Mouse (Mus musculus) mouse embryonic stem cell (cell line): ENCODE data around the gene Aurkb.

Source experiments
- in situ Hi-C, 2 experiments: fragments of 300-500 bp; cut with MboI; formaldehyde crosslinking; loops; 1 replicate in 1 of 2; 3 replicates in 1 of 2; pipeline ENCODE4 v1.14.3; 2019 to 2020; ENCODE audit warnings: low sequenced_read_pairs in 2 of 2, low pct_unique_long_range_greater_than_20kb in 1 of 2, mixed read lengths in 1 of 2; ENCODE audit not compliant: unreplicated experiment in 1 of 2

The Aurkb gene

DNA sequence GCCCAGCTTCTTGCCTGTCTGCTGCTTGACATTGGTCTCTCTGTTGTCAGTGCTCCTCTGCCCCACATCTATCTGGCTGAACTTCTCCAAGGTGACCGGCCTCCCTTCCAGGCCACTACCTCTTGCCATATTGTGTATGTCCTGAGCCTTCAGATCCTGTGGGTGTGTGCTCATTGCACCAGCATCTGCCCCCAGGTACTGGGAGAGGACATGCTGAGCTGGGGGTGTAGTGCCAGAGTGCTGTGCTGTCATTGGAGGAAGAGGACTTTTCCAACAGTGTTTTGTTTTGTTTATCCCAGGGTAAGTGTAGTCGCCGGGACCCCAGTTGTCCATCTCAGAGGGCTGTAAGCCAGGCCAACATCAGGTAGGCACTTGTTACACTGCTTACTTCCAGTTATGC lies 10.9 kb upstream of the Aurkb start:
- in situ Hi-C loops: no loop called here

DNA sequence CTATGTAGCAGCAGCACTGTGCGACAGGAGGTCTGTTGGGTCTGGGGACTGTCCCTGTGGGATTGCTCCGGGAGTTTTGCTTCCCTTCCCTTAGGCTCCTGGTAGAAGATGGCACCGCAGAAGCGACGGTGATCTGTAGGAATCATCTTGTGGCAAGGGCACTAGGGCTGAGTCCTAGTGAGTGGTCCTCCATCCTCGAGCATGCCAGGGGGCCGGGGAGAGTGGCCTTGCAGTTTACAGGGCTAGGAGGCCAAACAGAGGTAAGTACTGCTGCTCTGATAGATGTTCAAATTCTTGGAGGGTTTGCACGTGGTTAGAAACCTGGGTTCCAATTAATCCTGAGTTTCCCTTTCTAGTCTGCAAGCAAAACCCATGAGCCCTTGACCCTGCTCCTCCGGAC lies 10.0 kb upstream of the Aurkb start:
- in situ Hi-C loops: no loop called here

DNA sequence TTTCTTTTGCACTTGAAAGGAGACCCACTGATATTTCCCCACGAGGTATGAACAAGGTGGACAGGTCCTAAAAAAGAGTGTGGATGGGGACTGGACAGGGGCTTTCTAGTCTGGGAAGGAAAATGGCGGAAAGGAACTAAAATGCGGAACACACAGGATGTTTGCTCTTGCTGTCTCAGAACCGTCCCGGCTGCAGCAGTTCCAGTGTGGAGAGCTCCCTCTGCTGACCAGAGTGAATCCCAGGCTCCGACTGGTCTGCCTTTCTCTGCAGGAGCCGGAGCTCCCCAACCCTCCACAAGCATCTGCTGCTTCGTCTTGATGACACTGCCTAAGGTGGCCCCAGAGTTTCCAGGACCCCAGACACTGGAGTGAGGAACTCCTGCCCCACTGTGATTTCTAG lies 9.6 kb upstream of the Aurkb start:
- in situ Hi-C loops: no loop called here

DNA sequence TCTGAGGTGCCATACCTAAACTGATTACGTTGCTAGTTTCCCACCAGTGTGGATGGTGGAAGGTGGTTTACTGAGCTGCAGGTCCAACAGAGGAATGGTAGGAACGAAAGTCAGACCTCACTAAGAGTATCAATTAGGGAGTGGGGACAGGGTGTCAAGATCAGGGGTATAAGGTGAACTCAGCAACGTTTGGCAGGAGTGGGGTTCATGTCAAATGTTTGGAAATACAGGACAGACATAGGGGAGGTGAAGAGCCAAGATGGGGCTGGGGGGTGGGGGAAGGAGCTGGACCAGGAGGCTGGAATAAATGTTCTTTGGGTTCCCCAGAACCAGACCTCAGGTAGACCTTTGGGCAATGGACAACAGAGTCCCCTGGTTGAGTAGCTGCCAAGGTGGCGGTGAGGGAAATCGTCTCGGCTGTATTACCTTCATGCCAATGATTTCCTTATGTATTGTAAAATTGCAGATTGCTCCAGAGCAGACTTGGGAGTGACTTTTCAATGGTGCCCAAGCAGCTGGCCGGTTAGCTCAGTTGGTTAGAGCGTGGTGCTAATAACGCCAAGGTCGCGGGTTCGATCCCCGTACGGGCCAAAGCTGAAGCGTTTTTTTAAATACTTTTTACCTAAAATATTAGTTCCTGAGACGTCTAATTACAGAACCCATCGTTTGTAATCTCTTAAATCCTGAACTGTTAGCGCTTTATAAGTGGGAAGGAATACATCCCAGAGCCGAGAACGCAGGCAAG lies 8.8 kb upstream of the Aurkb start:
- in situ Hi-C loops: no loop called here

DNA sequence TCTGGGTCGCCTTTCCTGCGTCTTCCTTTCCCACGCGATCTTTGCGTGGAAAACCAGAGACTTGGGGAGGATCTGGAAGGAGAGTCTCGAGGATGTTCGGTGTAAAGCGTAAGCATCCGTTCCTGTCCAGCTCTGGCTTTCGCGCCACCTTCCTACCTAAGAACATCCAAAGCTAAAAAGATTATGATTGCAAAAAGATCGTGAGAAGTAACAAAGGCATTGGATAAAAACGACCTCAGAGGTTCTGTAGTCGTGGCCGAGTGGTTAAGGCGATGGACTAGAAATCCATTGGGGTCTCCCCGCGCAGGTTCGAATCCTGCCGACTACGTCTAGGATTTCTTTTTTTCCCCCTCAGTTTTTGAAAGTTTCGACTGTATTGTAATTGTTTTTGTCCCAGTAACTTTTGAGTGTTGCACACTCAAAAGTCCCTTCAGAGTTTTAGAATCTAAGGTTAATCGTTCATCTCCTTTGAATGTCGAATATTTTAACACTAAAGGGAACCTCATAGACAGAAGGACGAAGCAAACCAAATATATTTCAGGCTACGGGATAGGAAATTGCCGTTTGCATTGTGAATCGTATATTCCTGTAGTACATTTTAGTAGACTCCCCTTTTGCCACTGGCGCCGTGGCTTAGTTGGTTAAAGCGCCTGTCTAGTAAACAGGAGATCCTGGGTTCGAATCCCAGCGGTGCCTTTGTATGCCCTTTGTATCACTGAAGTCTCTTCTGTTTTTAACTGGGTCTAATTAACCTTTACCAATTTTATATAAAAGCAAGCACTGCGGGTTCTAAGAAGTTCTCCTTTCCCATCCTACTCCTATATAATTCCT lies 8.0 kb upstream of the Aurkb start:
- in situ Hi-C loops: no loop called here

DNA sequence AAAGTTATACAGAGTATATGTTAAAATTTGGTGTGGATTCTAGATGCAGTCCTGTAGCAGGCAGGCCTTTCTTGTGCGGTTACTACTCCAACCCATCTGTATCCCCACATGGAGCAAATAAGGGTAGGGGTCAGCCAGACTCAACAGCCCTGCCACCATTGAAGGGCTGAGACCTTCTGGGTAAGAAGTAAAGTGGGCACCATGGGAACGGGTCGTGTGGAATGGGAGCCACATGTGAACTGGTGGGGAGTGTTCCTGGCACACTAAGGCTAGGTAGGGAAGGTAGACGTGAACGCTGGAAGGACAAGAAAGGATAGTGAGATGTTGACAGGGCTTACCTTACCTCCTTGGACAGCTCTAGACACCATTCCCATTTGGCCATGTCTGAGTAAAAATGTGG lies 7.3 kb upstream of the Aurkb start:
- in situ Hi-C loops: no loop called here

DNA sequence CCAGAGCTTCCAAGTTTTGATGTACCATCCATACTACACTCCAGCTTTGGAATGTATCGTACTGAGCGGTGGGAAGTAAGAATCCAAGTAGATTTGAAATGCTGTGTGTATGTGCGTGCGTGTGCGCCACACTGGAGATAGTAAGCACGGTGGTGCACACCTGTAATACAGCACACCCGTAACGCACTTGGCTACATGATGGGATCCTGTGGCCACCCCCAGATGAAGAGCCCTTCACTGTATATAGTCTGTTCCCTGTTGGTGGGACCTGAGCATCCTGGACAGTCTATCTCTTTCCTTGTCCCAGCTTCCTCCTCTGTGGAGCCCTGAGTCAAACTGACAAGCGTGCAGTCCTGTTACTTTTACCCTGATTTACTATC lies 938 bp downstream of the Aurkb start:
- in situ Hi-C loops: no loop called here

DNA sequence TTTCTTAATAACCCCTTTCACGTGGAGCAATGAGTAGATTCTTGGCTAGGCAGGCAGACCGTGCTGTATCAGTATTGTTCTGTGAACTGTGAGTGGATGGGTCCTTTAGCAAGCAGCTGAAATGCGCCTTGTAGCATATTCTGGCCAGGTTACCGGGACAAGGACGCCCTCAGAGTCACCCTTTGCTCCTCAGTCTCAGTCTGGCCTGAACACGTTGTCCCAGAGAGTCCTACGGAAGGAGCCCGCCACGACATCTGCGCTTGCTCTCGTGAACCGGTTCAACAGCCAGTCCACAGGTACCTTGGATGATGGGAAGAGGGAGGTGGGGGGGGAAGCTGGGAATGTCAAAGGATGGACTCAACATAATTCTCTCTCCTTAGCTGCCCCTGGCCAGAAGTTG lies 2.1 kb downstream of the Aurkb start:
- in situ Hi-C loops: no loop called here

DNA sequence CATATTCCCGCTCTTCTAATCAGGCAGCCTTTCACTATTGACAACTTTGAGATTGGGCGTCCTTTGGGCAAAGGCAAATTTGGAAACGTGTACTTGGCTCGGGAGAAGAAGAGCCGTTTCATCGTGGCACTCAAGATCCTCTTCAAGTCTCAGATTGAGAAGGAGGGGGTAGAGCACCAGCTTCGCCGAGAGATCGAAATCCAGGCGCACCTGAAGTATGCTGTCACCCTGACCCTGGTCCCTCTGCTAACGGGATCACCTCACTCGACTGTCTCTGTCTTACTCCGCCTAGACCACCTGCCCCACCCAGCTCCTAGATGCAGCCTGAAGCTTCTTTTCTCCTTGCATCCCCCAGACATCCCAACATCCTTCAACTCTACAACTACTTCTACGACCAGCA lies 2.7 kb downstream of the Aurkb start:
- in situ Hi-C loops: no loop called here

DNA sequence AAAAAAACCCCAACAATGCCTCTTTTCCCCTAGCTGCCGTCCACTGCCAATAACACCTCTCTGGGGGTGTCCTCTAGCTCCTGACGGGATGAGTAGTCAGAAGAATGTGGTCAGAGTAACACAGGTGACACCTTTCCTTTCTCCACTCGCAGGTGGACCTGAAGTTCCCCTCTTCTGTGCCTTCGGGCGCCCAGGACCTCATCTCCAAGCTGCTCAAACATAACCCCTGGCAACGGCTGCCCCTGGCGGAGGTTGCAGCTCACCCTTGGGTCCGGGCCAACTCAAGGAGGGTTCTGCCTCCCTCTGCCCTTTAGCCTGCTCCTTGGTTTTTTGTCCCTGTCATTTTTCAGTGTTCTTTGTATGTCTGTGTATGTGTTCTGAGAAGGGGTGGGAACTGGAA lies 5.3 kb downstream of the Aurkb start:
- in situ Hi-C loops: no loop called here

DNA sequence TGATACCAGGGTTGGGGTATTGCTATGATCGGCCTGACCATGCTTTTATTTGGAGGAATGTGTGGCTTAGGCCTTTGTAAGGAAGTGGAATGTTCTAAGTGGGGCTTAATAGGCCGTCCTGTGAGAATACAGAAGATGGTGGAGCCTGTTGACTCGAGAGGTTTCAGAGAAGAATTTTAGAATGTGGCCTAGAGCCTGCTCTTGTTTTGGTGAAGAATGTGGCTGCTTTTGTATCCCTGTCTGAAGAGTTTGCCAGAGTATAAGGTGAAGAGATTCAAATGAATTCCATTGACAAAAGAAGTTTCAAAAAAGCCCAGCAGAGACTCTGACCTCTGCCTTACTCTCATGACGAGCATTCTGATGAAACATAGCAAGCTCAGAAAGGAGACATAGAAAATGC lies 6.3 kb downstream of the Aurkb start:
- in situ Hi-C loops: no loop called here

DNA sequence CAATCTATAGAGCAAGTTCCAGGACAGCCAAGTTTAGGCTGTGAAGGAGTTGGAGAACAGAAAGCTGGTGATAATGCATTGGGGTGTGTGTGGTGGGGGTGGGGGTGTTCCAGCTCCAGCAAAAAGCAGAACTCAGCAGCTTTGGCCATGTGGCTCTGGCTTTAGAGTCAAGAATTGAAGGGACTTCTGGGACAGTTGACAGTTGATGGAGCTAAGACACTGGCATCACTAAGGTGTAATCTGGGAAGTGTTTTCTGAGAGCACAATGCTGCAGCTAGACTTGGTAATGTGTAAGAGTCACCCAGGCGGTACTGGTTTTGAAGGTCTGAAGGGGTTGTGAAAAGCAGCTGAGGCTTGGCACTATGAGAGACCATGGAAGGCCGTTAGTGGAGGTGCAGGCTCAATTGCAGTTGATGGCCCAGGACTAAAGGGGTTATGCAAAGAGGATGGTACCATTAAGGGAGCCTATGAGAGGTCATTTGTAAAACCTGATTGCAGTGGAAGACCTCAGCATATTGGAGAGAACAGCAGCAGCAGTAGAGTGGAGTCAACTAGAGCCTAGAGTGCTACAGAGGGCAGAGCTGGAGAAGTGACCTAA lies 7.5 kb downstream of the Aurkb start:
- in situ Hi-C loops: no loop called here

DNA sequence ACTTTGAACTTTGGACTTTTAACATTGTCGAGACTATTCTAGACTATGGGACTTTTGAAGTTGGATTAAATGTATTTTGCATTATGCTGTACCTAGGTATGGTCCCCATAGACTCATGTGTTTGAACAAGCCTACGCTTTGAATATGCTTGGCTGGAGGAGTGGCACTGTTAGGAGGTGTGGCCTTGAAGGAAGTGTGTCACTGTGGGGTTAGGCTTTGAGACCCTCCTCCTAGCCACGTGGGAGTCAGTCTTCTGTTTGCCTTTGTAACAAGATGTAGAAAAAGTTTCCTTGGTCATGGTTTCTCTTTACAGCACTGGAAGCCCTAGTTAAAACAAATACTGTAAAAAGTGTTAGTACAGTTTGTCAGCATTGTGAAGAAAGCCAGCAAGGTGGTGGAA lies 8.4 kb downstream of the Aurkb start:
- in situ Hi-C loops: no loop called here

DNA sequence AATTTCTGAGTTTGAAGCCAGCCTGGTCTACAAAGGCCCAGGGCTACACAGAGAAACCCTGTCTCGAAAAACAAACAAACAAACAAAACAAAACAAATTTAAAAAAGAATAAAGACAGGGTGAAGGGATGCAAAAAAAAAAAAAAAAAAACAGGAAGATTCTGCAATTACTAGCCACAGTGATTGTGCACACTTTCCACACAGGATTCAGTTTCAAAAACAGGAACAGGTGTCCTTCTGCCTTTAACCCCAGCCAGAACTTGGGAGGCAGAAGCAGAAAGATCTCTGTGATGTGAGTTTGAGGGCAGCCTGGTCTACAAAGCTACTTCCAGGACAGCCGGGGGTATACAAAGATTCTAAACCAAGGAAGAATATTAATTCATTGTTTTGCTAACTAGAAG lies 12.8 kb downstream of the Aurkb start:
- in situ Hi-C loops: no loop called here

DNA sequence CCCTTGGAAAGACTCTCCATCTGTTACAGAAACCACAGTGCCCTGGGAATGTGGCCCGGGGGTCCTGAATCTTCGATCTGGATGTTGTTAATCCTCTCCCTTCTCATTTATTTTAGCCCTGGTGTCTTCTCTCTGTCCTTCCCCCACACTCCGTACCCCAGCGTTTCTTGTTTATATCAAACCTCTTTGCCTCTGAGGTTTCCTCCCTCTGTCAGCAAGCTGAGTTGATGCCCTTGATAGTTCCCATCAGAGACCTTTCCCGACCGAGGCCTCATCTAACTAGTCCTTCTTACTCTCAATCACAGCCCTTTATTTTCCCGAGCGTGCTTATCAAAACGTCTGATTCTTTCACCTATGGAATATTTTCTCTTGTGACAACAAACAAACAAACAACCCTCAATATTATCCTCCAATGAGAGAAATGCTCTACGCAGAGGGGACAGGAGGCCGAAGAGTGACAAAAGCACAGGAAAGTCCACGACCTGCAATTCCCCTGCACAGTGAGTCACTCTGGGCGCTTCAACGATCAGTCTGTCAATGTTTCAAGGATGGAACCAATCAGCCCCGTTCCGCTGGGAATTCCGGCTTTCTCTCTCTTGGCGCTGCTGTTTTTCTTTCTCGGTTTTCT lies 13.4 kb downstream of the Aurkb start:
- in situ Hi-C loops: no loop called here

DNA sequence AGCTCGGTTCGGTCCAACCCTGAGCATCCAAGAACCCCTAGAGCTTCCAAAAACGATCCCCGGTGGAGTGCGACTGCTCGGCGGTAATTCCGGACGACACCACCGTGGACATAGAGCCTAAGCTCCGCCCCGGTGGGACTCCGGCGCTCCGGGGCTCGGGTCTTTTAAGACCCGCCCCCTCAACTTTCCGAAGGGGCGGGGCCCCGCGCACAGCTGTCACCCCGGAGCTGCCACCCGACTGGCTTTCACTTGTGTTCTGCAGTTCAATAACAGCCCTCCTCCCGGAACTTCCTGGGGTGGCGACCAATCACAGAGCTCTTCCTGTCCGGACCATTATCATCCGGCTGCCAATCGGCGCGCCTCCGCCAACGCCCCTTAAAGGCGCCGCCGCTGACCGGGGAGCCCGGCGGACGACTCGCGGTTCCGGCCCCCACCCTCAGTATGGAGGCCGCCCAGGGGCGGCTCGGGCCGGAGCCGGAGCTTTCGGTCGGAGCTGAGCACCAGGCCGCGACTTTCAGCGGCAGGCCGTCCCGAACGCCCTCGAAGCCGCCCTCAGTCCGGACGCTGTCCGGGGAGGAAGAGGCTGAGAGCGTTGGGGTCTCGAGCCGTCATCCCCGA lies 14.0 kb downstream of the Aurkb start, which contains the start of gene Borcs6:
Gene Borcs6 (plus strand): TSS at position 361 of the 618 bp plus-strand sequence.
- in situ Hi-C loops: no loop called here

DNA sequence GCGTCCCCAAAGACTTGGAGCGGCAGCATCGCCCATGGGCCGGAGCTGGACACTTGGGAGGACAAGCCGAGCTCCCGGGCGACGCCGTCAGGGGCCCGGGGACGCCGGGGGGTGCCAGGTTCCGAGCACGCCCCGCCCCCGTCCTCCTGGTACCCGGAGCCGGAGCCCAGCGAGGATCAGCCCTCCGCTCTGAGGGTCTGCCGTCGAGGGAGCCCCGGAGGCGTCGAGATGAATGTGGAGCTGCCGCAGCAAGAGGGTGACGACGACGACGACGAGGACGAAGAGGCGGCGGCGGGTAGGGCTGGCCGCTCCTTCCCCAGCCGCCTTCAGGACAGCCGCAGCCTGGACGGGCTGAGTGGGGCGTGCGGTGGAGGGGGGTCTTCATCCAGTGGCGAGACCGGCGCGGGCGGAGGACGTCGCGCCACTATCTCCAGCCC lies 14.5 kb downstream of the Aurkb start:
- in situ Hi-C loops: loop anchor here in 1 of 2 experiments (10.0 kb wide), 1 partner anchor 175 kb away; the partner anchor contains the start of gene Gucy2e

DNA sequence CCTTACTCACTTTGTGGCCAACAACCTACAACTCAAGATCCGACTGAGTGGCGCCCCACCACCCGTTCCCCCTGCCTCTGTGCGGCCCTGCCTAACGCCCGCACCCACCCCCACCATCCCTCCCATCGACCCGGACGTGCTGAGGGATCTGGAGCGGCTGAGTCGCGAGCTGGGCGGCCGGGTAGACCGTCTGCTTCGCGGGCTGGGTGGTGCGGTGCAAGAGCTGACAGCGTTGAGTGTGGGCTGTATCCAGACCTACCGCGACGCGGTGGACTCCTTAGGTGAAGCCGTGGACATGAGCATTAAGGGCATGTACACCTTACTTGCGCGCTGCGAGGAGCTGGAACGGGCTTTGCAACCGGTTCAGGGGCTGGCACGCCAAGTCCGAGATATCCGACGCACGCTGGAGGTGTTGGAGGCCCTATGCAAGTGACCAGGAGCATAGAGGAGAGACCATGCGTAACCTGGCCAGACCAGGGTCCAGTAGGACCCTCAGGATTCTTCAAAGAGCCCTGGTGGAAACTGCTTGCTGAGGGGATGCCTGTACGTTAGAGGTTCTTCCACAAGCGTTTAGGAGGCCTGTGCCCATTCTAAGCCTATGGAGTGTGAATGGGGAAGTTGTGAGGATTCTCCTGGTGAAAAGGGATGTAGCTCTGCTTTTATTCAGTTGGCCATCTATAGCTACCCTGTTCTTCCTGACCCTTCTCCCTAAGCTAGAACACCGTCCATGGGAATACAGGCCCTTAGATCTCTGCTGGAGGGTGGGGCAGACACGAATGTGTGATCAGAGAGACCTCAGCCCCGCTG lies 15.2 kb downstream of the Aurkb start:
- in situ Hi-C loops: loop anchor here in 1 of 2 experiments (10.0 kb wide), 1 partner anchor 174 kb away; the partner anchor contains the start of gene Gucy2e
